Mouse (Mus musculus): ENCODE measurements around the gene Tmem11.

The Tmem11 gene

GRCm38 (mm10) chr11:60830433-60831052 lies 48.5 kb downstream of the Tmem11 start, which contains the start of gene Dhrs7b:
Dhrs7b (plus strand) TSS chr11:60830631.
- DNase-seq (ENCODE audit: extremely low read depth, low read depth, low spot score) = peak; percentile 91

- no peak for DNase-seq (ENCODE audit: extremely low read depth, low read depth, low spot score)
Measured at GRCm38 (mm10) chr11:60828903-60829302, 50.2 kb downstream of the Tmem11 start.

GRCm38 (mm10) chr11:60827241-60827945 lies 51.7 kb downstream of the Tmem11 start:
- DNase-seq (ENCODE audit: extremely low read depth, low read depth, low spot score) = no peak

GRCm38 (mm10) chr11:60826700-60827099 lies 52.4 kb downstream of the Tmem11 start:
- no peak for DNase-seq (ENCODE audit: extremely low read depth, low read depth, low spot score)

- DNase-seq (ENCODE audit: extremely low read depth, low read depth, low spot score) = no peak
Measured at GRCm38 (mm10) chr11:60825191-60825590, 53.9 kb downstream of the Tmem11 start.

DNA sequence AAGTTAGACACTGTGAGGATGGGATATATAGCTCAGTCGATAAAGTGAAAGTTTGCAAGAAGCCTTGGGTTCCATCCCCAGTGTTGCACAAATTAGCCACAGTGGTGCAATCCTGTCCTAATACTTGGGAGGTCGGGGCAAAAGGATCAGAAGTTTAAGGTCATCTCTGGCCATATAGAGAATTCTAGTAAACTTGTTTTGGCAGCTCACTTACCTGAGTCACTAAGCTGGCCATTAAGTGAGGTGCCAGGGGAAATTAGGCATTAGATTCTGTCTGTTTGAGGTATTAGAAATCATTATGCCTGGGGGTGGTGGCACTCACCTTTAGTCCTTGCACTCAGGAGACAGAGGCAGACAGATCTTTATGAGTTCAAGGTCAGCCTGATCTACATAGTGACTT lies 55.3 kb downstream of the Tmem11 start:
- DNase-seq (ENCODE audit: extremely low read depth, low read depth, low spot score) = no peak

- DNase-seq (ENCODE audit: extremely low read depth, low read depth, low spot score) = no peak
Measured at GRCm38 (mm10) chr11:60816398-60816797, 62.7 kb downstream of the Tmem11 start.

Measured in fat pad, adult 2 months (tissue).